Mouse (Mus musculus) central nervous system, embryonic 11.5 days (tissue): ENCODE data around the gene Ntrk3. TPM values are rescaled to one million over a fixed set of nuclear protein-coding genes. Genes with fewer than 3 reads are reported as not detected.

Source experiments
- polyA plus RNA-seq: library from polyadenylated mRNA; depleted of rRNA; stranded (reverse); fragments of >200 nt; gene quantifications from 2 replicates; pipeline ENCODE4 v1.2.3, GENCODE M21; 2012; rRNA removed

The Ntrk3 gene
- polyA plus RNA-seq, result 12.0 and 12.9 TPM in 2 replicates

DNA sequence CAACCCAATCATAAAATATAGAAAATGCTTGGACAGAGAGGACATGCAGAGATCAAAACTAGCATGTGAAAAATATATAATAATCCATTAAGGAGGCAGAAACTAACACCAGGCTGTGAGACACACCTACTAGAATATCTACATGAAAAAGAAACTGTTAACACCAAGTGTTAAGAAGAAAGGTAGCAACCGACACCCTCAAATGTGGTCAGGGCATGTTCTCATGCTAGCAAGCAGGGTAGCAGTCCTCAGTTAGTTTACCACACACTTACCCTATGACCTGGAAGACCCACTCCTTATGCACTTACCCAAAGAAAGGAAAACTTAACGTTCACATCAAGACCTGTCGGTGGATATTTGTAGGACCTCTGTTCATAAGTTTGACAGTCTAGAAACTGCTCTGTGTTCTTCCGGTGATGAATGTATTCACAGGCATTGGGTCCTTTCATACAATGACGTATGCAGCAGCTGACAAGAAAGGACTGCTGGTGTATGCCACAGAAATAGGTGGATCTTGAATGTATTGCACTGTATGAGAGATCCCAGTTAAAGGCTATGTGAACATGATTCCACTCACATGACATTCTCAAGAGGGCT is at the start of gene Ntrk3:
Gene Ntrk3 (minus strand): TSS at position 399 of the 597 bp plus-strand sequence.

DNA sequence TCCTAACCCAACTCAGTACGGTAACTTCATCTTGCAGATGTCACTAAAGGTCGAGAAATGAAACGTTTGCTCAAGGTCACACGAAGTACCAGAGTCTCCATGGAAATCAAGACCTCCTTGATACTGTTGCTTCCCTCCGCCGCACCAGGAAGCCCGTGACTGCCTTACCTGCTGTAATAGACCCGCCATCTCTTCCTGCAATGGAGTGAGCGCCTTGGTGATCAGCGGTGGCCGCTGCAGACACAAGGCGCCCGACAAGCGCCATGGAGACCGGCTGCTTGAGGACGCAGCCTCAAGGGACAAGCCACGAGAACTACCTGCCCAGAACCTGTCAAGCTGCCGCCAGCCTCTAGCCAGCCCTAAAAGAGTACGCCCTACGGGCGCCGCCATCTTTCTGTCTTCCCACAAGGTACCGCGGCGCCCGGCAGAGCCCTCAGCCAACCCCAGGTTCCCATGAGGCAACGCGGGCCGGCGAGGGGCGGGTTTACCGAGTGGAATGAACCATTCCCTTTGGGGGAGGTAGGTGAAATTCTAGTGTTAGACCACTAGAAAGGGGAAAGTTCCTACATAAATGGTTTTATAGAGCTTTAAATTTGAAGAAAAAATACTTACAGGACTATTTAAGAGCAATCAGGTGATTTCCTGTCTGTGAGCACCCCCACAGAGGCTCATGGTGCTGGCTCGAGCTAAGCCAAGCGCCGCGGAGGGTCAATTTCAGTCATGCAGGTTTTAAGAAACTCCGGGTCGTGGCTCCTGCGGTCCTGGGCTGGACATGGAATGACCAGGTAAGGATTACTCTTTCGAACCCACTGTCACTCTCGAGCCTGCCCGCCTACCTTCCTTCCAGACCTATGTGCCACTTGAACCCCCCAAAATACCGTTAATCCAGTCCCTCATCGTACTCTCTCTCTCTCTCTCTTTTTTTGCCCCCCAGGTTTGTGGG is 45.1 kb upstream of the Ntrk3 start, which contains the start of the genes Mrps11 and Mrpl46:
Gene Mrps11 (plus strand): TSS at position 481 of the 943 bp plus-strand sequence.
Gene Mrpl46 (minus strand): TSS at position 893 of the 943 bp plus-strand sequence.

Other genes with a start within 250 kb of the Ntrk3 start
- gene Mrps11, start 45.1 kb upstream of the Ntrk3 start, polyA plus RNA-seq, result 47.6 and 81.7 TPM in 2 replicates
- gene Mrpl46, start 45.5 kb upstream of the Ntrk3 start, polyA plus RNA-seq, result 41.2 and 46.2 TPM in 2 replicates
- gene Det1, start 109.3 kb upstream of the Ntrk3 start, polyA plus RNA-seq, result 11.9 and 19.2 TPM in 2 replicates
- 38.3 and 39.9 TPM in 2 replicates for gene Aen, start 157.8 kb upstream of the Ntrk3 start, polyA plus RNA-seq
- 1.1 and 1.9 TPM in 2 replicates for gene Isg20, start 175.4 kb upstream of the Ntrk3 start, polyA plus RNA-seq